Mouse (Mus musculus) lung, postnatal 25 days (tissue): ENCODE data around the gene Napa.

ENCODE experiments used
- DNase-seq: peaks from one replicate; pipeline ENCODE4 v3.0.0; 2022; ENCODE audit warnings: low spot score

Napa gene

GRCm38 (mm10) chr7:16099901-16100300 lies 1.6 kb downstream of the Napa start:
- DNase-seq: no peak

- DNase-seq: no peak
Measured at GRCm38 (mm10) chr7:16101081-16101480, 2.8 kb downstream of the Napa start.

- DNase-seq: peak; percentile 9
Measured at GRCm38 (mm10) chr7:16101726-16102475, 3.6 kb downstream of the Napa start.

GRCm38 (mm10) chr7:16102686-16103226 lies 4.5 kb downstream of the Napa start:
- DNase-seq: no peak

- DNase-seq: no peak
Measured at GRCm38 (mm10) chr7:16103760-16104159, 5.5 kb downstream of the Napa start.

GRCm38 (mm10) chr7:16104611-16105388 lies 6.5 kb downstream of the Napa start:
- DNase-seq: no peak

- DNase-seq: no peak
Measured at GRCm38 (mm10) chr7:16108886-16109542, 10.8 kb downstream of the Napa start.

GRCm38 (mm10) chr7:16110158-16110557 lies 11.9 kb downstream of the Napa start:
- DNase-seq: no peak

GRCm38 (mm10) chr7:16111284-16112090 lies 13.2 kb downstream of the Napa start:
- DNase-seq: no peak

- DNase-seq: no peak
Measured at GRCm38 (mm10) chr7:16116418-16116817, 18.2 kb downstream of the Napa start.

- no peak for DNase-seq
Measured at GRCm38 (mm10) chr7:16117100-16117499, 18.8 kb downstream of the Napa start.

- DNase-seq: peak; percentile 92
Measured at GRCm38 (mm10) chr7:16119569-16120261, 21.5 kb downstream of the Napa start, which contains the start of gene Kptn. Kptn (plus strand) TSS chr7:16119895.

GRCm38 (mm10) chr7:16120262-16120600 lies 22.0 kb downstream of the Napa start:
- DNase-seq: no peak

- DNase-seq: no peak
Measured at GRCm38 (mm10) chr7:16125829-16126228, 27.6 kb downstream of the Napa start.

- DNase-seq: no peak
Measured at GRCm38 (mm10) chr7:16128344-16128743, 30.1 kb downstream of the Napa start.

- no peak for DNase-seq
Measured at GRCm38 (mm10) chr7:16128899-16129298, 30.6 kb downstream of the Napa start.

- DNase-seq: peak; percentile 60
Measured at GRCm38 (mm10) chr7:16129421-16129845, 31.2 kb downstream of the Napa start, which contains the start of gene Slc8a2. Slc8a2 (plus strand) TSS chr7:16129826.

GRCm38 (mm10) chr7:16129846-16130691 lies 31.8 kb downstream of the Napa start:
- no peak for DNase-seq

- DNase-seq: no peak
Measured at GRCm38 (mm10) chr7:16130956-16131634, 32.8 kb downstream of the Napa start.
